Mouse (Mus musculus) limb, embryonic 10.5 days (tissue): Measurements from ENCODE around the gene Paip2b. TPM values are rescaled to one million over a fixed set of nuclear protein-coding genes. Genes with fewer than 3 reads are reported as not detected.
A peak's percentile ranks its signal among the peaks of the same experiment; 100 is the strongest.
"Not testable (repeated sequence)": the region's sequence is repeated elsewhere in the genome, so short reads cannot be mapped to it uniquely, and the experiment has no call there.

Source experiments
- DNase-seq: peaks from one replicate; pipeline ENCODE4 v3.0.0-alpha.2; 2017; ENCODE audit warnings: low spot score
- H3K27ac ChIP-seq: fragments of 300-500 bp; sonication (generic); 2 replicates; pipeline ENCODE4 v1.5.1; 2016; ENCODE audit warnings: mild to moderate bottlenecking
- H3K27me3 ChIP-seq: fragments of 300-500 bp; sonication (generic); 2 replicates; pipeline ENCODE4 v1.6.1; 2016; ENCODE audit warnings: low read depth, mild to moderate bottlenecking; ENCODE audit not compliant: poor library complexity, severe bottlenecking
- H3K36me3 ChIP-seq: fragments of 300-500 bp; sonication (generic); 2 replicates; pipeline ENCODE4 v1.6.1; 2016; ENCODE audit warnings: mild to moderate bottlenecking, moderate library complexity
- H3K4me1 ChIP-seq: fragments of 300-500 bp; sonication (generic); 2 replicates; pipeline ENCODE4 v1.6.1; 2016
- H3K4me3 ChIP-seq: fragments of 300-500 bp; sonication (generic); 2 replicates; pipeline ENCODE4 v1.5.1; 2016; ENCODE audit warnings: mild to moderate bottlenecking, moderate library complexity
- H3K9me3 ChIP-seq: fragments of 300-500 bp; sonication (generic); replicated peaks from 2 replicates; pipeline ENCODE4 v1.6.1; 2016; ENCODE audit warnings: mild to moderate bottlenecking
- WGBS: fragments of 180-500 bp; shearing (Covaris S2); methylation state at CpG from one replicate; pipeline ENCODE4 v1.1.7; 2016; 5-methylcytosine and 5-hydroxymethylcytosine counted together
- polyA plus RNA-seq: library from polyadenylated mRNA; unstranded; fragments of >200 nt; fragmentation: Nextera tagmentation; extraction: Ambion mirVana; gene quantifications from 2 replicates; pipeline ENCODE4 v1.2.1, GENCODE M21; 2016

Gene Paip2b
- polyA plus RNA-seq, 1 experiment from 2014 or later, result 20.8 TPM

DNA sequence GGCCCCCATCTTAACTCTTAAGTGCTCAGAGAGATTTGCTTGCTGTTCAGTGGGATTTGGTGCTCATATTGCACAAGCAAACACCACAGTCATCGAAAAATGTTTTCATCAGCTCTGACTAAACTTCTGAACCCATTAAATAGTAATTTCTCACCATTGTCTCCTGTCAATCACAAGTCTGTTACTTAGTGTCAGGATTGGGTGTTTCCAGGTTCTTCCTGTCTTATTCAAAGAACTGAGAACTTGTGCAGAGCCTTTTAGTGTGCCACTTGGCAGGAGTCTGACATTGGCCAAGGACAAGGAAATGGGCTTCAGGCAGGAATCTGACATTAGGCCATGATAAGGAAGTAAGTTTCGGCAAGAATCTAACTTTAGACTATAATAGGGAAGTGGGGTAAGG lies 6.5 kb upstream of the Paip2b start:
- WGBS, result 93% methylated on average over 2 of the region's 2 CpGs
- H3K36me3 ChIP-seq, result no peaks in the 10 kb centered on the region
- H3K27me3 ChIP-seq, result no peaks in the 10 kb centered on the region
- no peak overlapping the region for H3K27ac ChIP-seq
- DNase-seq, result no peak
- peaks cover 7% of the 10 kb centered on the region; the same call in 1 of the 2 replicates for H3K4me1 ChIP-seq
- no peak overlapping the region for H3K4me3 ChIP-seq
- no peaks in the 10 kb centered on the region for H3K9me3 ChIP-seq

DNA sequence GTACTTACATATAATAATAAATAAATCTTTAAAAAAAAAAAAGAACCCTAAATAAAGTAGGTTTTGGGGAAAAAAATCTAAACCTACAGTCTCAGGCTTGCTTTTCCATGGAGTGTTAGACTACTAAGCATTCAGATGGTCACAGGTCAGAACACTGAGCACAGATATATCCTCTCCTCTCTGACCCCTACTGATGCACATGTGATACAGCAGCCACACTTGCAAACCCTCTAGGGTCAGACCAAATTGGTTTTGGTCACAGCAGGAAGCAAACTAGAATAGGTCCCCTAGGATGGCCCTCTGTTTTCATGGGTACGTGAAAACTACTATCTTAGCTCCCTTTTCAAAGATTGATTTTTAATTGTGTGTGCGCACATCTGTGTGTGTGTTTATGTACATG lies 5.3 kb upstream of the Paip2b start:
- no peaks in the 10 kb centered on the region for H3K27me3 ChIP-seq
- WGBS, result 83% methylated on average over 2 of the region's 2 CpGs
- no peak overlapping the region for H3K4me3 ChIP-seq
- H3K27ac ChIP-seq, result no peak overlapping the region
- DNase-seq, result no peak
- no peaks in the 10 kb centered on the region for H3K9me3 ChIP-seq
- H3K36me3 ChIP-seq, result no peaks in the 10 kb centered on the region
- H3K4me1 ChIP-seq, result peaks cover 11% of the 10 kb centered on the region; the same call in 1 of the 2 replicates

GRCm38 (mm10) chr6:83832393-83832792 lies 852 bp upstream of the Paip2b start:
- H3K4me3 ChIP-seq, result peak overlapping the region; percentile 68
- H3K27me3 ChIP-seq, H3K9me3 ChIP-seq, H3K36me3 ChIP-seq, DNase-seq: not testable (repeated sequence)
- 62% methylated on average over 1 of the region's 1 CpGs for WGBS
- peak overlapping the region; percentile 51; the same call in 1 of the 2 replicates for H3K27ac ChIP-seq
- H3K4me1 ChIP-seq, result peaks cover 22% of the 10 kb centered on the region

DNA sequence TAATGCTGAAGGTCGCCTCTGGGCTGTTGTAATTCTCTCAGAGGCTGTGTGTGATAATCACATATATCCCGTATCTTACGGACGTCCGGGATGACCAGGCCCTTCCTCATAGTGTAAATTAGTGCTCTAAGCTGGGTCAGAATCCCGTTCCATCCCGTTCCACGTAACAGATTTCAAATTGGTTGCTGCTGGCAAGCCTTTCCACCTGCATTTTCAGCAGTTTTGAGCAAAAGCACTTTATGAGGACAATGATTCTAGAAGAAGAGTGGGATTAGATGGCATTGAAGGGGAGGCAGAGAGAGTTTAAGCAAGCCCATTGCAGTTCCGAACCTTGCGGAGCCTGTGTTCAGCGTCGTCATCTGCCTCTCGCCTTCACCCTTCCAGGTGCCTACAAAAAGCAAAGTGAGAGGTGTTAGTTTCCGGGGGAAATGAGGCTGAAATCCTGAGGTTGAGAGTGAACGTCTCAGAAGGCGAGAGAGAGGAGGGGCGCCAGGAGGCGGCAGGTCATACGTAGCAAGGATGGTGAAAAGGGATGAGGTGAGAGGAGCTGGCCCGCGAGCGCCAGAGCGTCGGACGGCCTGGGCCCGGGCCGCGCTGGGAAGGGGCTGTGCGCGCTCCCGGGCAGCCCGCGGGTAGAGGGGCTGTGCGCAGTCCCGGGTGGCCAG lies 468 bp downstream of the Paip2b start:
- Histone ChIP-seq H3K36me3 (peaks cover 18% of the 10 kb centered on the region; the same call in 1 of the 2 replicates), H3K27ac (peak overlapping the region; percentile 92), H3K9me3 (no peaks in the 10 kb centered on the region), H3K4me3 (peak overlapping the region; percentile 68), H3K27me3 (no peaks in the 10 kb centered on the region), H3K4me1 (peaks cover 19% of the 10 kb centered on the region)
- DNase-seq, result no peak
- WGBS, result 1% methylated on average over 35 of the region's 35 CpGs

DNA sequence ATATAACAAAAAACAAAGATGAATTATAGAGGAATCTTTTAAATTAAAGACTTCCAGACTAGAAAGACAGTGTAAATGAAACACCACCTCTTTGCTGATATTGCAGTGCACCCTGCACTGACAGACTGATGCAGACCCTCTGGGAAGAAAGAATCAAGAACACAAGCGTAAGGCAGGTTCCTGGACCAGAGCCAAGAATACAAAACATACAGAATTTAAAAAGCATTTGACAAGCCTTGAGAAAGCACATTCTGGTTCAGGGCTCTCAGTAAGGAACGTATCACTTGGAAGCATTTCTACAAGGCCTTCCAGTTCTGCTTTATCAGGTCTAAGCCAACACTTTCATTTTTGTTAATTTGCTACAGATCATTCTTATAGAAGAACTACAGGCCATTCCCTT lies 9.7 kb downstream of the Paip2b start:
- no peaks in the 10 kb centered on the region for H3K9me3 ChIP-seq
- no peaks in the 10 kb centered on the region for H3K27me3 ChIP-seq
- no peak overlapping the region for H3K27ac ChIP-seq
- H3K36me3 ChIP-seq, result peaks cover 24% of the 10 kb centered on the region
- no peaks in the 10 kb centered on the region for H3K4me1 ChIP-seq
- H3K4me3 ChIP-seq, result no peak overlapping the region
- DNase-seq, result no peak
- WGBS, result 95% methylated on average over 2 of the region's 2 CpGs

- Histone ChIP-seq H3K36me3 (peaks cover 28% of the 10 kb centered on the region), H3K27me3 (no peaks in the 10 kb centered on the region), H3K4me3 (no peak overlapping the region), H3K4me1 (no peaks in the 10 kb centered on the region), H3K9me3 (no peaks in the 10 kb centered on the region), H3K27ac (no peak overlapping the region)
- 92% methylated on average over 2 of the region's 2 CpGs for WGBS
- DNase-seq, result no peak
Observed at GRCm38 (mm10) chr6:83820727-83821515, 10.6 kb downstream of the Paip2b start.

GRCm38 (mm10) chr6:83818996-83819395 lies 12.5 kb downstream of the Paip2b start:
- WGBS, result 86% methylated on average over 1 of the region's 1 CpGs
- H3K36me3 ChIP-seq, result peaks cover 47% of the 10 kb centered on the region
- no peak overlapping the region for H3K4me3 ChIP-seq
- DNase-seq, result no peak
- no peak overlapping the region for H3K27ac ChIP-seq
- no peaks in the 10 kb centered on the region for H3K4me1 ChIP-seq
- H3K27me3 ChIP-seq, result no peaks in the 10 kb centered on the region
- H3K9me3 ChIP-seq, result no peaks in the 10 kb centered on the region

DNA sequence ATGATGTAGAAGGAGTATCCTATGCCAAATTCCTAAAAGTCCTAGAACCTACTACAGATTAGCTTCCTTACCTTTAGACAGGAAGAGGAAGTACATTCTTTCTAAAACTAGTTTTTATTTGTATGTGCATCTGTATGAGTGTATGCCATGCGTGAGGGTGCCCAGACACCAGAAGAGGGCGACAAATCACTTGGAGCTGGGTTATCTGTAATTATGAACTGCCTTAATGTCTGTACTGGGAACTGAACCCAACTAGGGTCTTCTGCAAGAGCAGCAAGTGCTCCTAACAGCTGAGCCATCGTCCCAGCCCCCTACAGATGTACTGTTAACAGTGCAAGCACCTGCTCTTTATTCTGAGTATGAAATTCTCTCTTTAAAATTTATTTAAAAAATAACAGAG lies 15.7 kb downstream of the Paip2b start:
- 94% methylated on average over 3 of the region's 3 CpGs for WGBS
- peaks cover 74% of the 10 kb centered on the region for H3K36me3 ChIP-seq
- no peaks in the 10 kb centered on the region for H3K4me1 ChIP-seq
- H3K9me3 ChIP-seq, result no peaks in the 10 kb centered on the region
- H3K27ac ChIP-seq, result no peak overlapping the region
- H3K27me3 ChIP-seq, result no peaks in the 10 kb centered on the region
- no peak for DNase-seq
- no peak overlapping the region for H3K4me3 ChIP-seq

- Histone ChIP-seq H3K27ac (no peak overlapping the region), H3K27me3 (no peaks in the 10 kb centered on the region), H3K4me1 (no peaks in the 10 kb centered on the region), H3K36me3 (peaks cover 67% of the 10 kb centered on the region), H3K9me3 (no peaks in the 10 kb centered on the region), H3K4me3 (no peak overlapping the region)
- no peak for DNase-seq
- WGBS, result 97% methylated on average over 3 of the region's 3 CpGs
Observed at GRCm38 (mm10) chr6:83802846-83803245, 28.7 kb downstream of the Paip2b start.

DNA sequence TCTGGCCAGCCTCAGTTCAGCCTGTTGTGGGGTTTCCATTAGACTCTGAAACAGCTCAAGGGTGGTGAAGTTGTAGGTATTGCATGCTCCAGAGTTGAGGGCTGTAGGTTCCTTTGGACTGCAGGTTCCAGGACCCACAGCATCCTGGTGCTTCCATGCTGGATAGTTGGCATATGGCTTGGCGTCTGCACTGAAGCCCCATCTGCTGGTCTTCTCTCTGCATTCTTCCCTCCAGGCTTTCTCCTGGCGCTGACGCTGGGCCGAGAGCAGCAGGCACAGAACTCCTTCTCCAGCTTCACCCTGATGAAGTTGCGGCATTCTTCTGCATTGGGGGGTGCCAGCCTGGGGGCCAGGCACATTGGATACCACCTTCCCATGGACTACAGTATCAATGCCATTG lies 29.5 kb downstream of the Paip2b start:
- no peaks in the 10 kb centered on the region for H3K9me3 ChIP-seq
- no peaks in the 10 kb centered on the region for H3K4me1 ChIP-seq
- WGBS, result 93% methylated on average over 5 of the region's 5 CpGs
- no peak overlapping the region for H3K4me3 ChIP-seq
- H3K27ac ChIP-seq, result no peak overlapping the region
- H3K36me3 ChIP-seq, result peaks cover 59% of the 10 kb centered on the region
- H3K27me3 ChIP-seq, result no peaks in the 10 kb centered on the region
- no peak for DNase-seq

DNA sequence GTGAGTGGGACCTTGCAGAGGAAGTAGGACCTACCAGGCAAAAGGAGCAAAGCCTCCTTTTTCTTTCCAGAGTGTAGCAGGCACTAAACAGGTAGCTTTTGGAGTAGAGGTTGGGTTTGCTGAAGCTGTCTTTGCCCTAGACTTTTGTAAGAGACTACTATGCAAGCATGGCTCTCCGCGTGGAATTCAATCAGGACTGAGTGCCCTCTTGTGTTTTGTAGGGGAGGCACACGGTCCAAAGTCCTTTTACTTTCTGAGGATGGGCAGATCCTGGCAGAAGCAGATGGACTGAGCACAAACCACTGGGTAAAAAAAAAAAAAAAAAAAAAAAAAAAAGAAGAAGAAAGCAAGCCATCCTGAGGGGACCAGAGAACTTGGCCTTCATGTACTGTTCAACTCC lies 34.9 kb downstream of the Paip2b start:
- no peaks in the 10 kb centered on the region for H3K27me3 ChIP-seq
- WGBS, result 62% methylated on average over 3 of the region's 3 CpGs
- H3K36me3 ChIP-seq, result peaks cover 19% of the 10 kb centered on the region
- H3K27ac ChIP-seq, result no peak overlapping the region
- no peak for DNase-seq
- no peaks in the 10 kb centered on the region for H3K9me3 ChIP-seq
- peaks cover 17% of the 10 kb centered on the region for H3K4me1 ChIP-seq
- no peak overlapping the region for H3K4me3 ChIP-seq

DNA sequence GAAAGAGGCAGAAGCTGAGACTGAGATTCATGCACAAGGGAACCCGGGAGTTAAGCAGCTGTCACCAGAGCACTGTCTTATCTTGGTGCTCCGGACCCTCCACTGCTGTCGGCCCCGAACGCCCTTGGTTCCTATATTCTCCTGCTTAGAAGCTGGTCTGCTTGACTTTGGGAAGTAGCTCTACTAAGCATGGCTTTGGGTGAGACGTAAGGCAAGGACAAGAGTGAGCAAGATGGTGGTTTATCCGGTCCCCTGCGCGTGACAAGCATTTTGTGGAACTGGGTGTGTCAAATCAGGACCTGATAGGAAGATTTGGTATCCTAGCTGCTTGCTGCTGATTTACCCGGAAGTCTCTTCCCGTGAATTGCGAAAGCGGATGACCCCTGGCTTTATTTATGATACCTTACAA lies 36.0 kb downstream of the Paip2b start:
- H3K4me3 ChIP-seq, result peak overlapping the region; percentile 82
- H3K4me1 ChIP-seq, result peaks cover 23% of the 10 kb centered on the region
- H3K36me3 ChIP-seq, result peaks cover 7% of the 10 kb centered on the region
- H3K27ac ChIP-seq, result peak overlapping the region; percentile 93
- peak; percentile 54 for DNase-seq
- no peaks in the 10 kb centered on the region for H3K27me3 ChIP-seq
- H3K9me3 ChIP-seq, result no peaks in the 10 kb centered on the region
- 14% methylated on average over 13 of the region's 13 CpGs for WGBS

DNA sequence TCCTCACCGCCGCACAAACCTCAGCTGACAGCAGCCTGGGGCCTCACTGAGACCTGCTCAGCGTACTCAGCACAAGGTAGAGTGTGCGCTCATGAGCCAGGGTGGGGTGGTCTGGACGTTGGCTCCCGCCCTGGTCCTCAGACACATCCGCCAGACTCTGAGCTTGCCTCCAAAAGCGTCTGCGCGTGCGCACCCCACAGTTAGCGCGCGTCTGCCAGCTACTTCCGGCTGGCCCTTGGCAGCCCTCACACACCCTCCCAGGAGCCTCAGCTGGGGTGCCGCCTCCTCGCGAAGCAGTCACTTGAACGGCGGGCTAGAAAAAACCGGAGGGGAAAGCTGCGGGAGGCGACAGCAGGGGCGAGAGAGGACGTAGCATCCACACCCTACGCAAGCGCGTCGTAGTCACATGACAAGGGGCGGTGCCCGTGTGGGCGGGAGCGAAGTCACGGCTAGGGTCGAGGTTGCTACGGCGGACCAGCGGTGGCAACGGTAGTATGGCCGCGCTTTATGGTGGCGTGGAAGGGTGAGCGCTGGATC lies 36.7 kb downstream of the Paip2b start, which contains the start of gene Nagk:
Gene Nagk, plus strand, starts transcription at position 223 of the 537 bp plus-strand sequence.
- H3K4me3 ChIP-seq, result peak within 1 kb of the TSS; percentile 82
- no peaks in the 10 kb centered on the region for H3K9me3 ChIP-seq
- peak; percentile 95 for DNase-seq
- 0 out of 2 replicates have a peak, but pooled peaks cover 4% of the 10 kb centered on the region for H3K36me3 ChIP-seq
- peak within 1 kb of the TSS; percentile 93 for H3K27ac ChIP-seq
- WGBS, result under 1% methylated on average over 43 of the region's 43 CpGs
- peaks cover 23% of the 10 kb centered on the region for H3K4me1 ChIP-seq
- no peaks in the 10 kb centered on the region for H3K27me3 ChIP-seq
